Mouse (Mus musculus): ENCODE data around the gene Hsd17b6. TPM values are rescaled to one million over a fixed set of nuclear protein-coding genes. Genes with fewer than 3 reads are reported as not detected.

Hsd17b6 gene
- total RNA-seq, 2 experiments from 2014 or later, result not detected

DNA sequence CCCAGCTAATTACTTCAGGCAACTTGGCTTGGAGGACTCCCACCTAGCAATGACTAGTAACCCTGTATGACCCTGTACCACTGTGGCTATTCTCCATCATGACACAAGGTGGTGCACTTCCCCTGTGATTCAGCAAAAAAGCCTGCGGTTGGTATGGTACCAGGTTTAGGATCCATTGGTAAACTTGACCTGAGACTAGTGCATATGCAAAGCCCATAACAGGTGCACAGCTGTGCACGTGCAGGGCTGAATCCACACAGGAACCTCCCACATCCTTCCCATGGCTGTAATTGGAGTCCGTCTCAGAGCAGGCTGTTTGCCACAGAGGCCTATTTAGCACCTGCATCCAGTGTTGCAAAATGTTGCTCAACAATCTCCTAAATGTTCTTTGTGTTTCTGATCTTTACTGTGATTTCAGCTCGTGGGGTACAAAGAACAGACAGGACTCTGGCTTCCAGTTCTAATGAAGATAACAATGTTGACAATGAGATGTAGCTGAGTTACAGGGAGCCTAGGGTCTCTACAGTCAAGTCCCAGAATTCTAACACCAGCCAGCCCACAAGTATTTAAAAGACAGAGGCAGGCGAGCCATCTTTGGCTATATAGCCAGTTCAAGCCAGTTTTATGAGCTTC is 61.9 kb downstream of the Hsd17b6 start:
- DNase-seq (ENCODE audit: low spot score in 2 of 2), result peak; percentile 43 to 59

Other genes starting within 250 kb of the Hsd17b6 start
- gene Rdh1, start 247.9 kb downstream of the Hsd17b6 start, total RNA-seq (2021), result under 1 TPM; 0.16 TPM
- under 1 TPM in 1 of 2 experiments, not detected in 1; 0.23 TPM for gene Rdh16f1, start 247.8 kb downstream of the Hsd17b6 start, total RNA-seq (2021)
- gene Rdh9, start 231.2 kb downstream of the Hsd17b6 start, total RNA-seq (2021), result under 1 TPM; 0.33 to 0.50 TPM
- under 1 TPM in 1 of 2 experiments, not detected in 1; 0.11 TPM for gene Rdh16, start 206.5 kb downstream of the Hsd17b6 start, total RNA-seq (2021)
- gene Rdh19, start 157.7 kb downstream of the Hsd17b6 start, total RNA-seq (2021), result not detected
- not detected for gene Rdh16f2, start 141.1 kb downstream of the Hsd17b6 start, total RNA-seq (2021)
- not detected for gene Rdh7, start 118.8 kb downstream of the Hsd17b6 start, total RNA-seq (2021)
- not detected for gene Sdr9c7, start 109.1 kb downstream of the Hsd17b6 start, total RNA-seq (2021)
- 1 to 10 TPM; 8.0 to 9.7 TPM for gene Prim1, start 7.6 kb upstream of the Hsd17b6 start, total RNA-seq (2021)
- 100 to 1,000 TPM; 350 to 389 TPM for gene Naca, start 28.0 kb upstream of the Hsd17b6 start, total RNA-seq (2021)
- gene Ptges3, start 51.3 kb upstream of the Hsd17b6 start, total RNA-seq (2021), result 100 to 1,000 TPM; 166 to 168 TPM
- gene Atp5b, start 75.7 kb upstream of the Hsd17b6 start, total RNA-seq (2021), result 1,000 to 10,000 TPM; 1,650 to 1,701 TPM
- gene Baz2a, start 84.0 kb upstream of the Hsd17b6 start, total RNA-seq (2021), result 10 to 100 TPM; 32.0 to 35.1 TPM
- gene Rbms2, start 172.7 kb upstream of the Hsd17b6 start, total RNA-seq (2021), result 10 to 100 TPM; 11.3 to 16.1 TPM
- 10 to 100 TPM; 12.2 to 17.1 TPM for gene Gls2, start 186.8 kb upstream of the Hsd17b6 start, total RNA-seq (2021)
- 10 to 100 TPM; 11.5 to 12.8 TPM for gene Spryd4, start 204.2 kb upstream of the Hsd17b6 start, total RNA-seq (2021)
- not detected for gene Mip, start 218.2 kb upstream of the Hsd17b6 start, total RNA-seq (2021)
- gene Timeless, start 224.5 kb upstream of the Hsd17b6 start, total RNA-seq (2021), result 10 to 100 TPM in 1 of 2 experiments, 1 to 10 TPM in 1; 7.8 to 10.1 TPM
- gene Apon, start 246.5 kb upstream of the Hsd17b6 start, total RNA-seq (2021), result not detected

Measured in layer of hippocampus, postnatal 10 days (tissue).